Mouse (Mus musculus) lung, postnatal 14 days (tissue): ENCODE measurements at regions not wholly inside any gene's neighbourhood (a gene's known extent, or its start where the extent isn't known, plus 50 kb on each side); places are given as distances from the start of the nearest gene placed in this dataset.
A peak's percentile ranks its signal among the peaks of the same experiment; 100 is the strongest.

Experiments used
- DNase-seq: peaks from one replicate; pipeline ENCODE4 v3.0.0; 2021

DNA sequence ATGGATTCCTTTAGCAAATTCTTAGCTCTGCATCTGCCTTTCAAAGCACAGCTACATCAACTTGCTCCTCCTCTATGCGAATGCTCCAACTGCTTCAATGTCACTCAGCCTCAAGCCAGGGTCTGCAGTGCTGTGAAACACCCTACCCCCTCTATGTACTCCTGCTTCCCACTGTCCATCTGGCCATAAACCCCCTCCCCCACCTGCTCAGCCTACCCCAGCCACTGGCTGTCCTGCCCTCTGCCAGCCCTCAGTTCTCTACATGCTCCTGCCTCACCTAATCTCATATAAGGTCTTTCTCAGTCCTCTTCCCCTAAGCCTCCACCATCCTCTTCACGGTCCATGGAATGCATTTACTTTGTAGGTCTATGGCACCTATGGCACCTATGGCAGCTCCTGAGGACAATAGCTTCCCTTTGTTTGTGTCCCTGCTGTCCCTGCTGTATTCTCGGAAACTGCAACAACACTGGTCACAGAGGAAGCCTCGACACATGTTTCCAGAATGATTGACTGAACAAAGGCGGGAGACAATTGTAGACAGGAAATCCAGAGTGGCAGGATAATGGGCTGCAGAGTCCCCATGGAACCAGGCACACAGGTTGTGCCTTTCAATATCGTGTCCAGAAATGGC lies 441.2 kb downstream of the Prdm2 start:
- DNase-seq: no peak

- no peak for DNase-seq
Measured at GRCm38 (mm10) chr4:142770177-142770576, 442.6 kb downstream of the Prdm2 start.

DNA sequence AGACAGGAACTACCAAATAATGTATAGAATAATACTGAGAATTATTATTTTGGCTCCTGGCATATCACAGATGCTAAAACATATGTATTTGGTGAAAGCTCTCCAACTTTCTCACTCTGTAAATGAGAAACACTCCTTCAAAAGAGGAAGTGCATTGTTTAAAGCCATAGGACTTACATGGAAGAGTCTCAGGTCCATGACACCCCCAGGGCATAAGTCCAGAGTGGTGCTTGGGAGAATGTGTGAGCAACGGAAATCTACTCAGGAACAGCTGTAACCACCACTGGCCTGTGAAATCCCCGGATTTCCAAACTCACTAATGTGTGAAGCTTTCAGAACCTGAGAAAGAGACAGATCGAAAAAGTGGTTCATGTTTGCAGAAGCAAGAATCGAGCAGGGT lies 445.1 kb downstream of the Prdm2 start:
- DNase-seq: no peak

DNA sequence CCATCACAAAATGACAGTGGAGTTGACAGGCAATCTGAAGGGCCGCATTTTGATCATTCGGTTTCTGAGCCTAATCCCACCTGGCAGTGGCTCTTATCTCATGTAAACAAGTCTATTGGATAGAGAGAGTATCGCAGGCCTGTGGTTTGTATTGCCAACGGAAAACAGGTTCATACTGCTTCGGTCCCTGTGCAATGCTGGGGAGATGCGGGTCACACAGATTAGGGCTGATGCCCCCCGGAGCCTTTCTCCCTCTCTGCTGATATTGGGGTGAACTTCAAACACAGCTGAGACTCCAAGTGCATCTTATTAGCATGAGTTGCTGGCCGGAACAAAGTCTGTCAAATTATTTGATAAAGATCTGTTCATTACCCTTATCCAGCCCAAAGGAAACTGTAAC lies 451.2 kb downstream of the Prdm2 start:
- DNase-seq: no peak

GRCm38 (mm10) chr4:142758102-142758501 lies 454.7 kb downstream of the Prdm2 start:
- DNase-seq: no peak

DNA sequence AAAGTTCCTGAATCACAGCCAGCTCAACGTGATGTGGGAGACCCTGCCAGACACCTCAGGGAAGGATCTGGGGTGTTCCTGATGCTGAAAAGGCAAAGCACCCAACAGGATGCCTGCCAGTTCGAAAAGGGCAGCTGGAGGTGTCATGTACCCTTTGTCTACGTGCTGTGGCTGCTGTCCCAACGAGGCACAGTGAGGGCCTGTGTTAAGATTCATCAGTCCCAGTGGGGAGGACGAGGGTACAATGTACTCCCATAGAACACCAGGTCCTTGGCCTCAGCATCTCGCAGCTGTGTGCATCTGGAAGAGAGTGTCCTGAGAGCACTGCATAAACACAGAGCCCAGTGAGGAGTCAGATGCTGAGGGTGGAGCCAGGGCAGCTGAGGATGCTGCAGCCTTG lies 456.5 kb downstream of the Prdm2 start:
- DNase-seq: peak; percentile 45

DNA sequence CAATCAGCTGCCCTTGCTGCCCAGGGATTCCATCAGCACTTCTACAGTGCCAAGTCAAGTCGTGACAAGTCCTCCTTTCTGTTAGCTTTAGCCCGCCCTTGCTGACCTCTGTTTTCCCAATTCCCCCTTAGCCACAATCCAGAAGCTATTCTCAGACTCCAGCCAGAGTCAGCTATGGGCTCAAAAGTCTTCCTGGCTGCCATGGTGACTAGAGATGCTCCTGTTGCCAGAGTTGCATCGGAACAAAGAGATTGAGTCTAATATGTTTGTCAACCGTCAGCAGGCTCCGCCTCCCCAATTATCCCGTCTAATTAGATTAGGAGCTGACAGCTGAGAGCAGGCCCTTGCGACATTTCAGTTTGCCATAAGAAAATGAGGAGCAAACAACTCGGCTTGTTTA lies 462.9 kb downstream of the Prdm2 start:
- peak; percentile 4 for DNase-seq

- no peak for DNase-seq
Measured at GRCm38 (mm10) chr4:142723554-142723907, 484.3 kb upstream of the Kazn start.

DNA sequence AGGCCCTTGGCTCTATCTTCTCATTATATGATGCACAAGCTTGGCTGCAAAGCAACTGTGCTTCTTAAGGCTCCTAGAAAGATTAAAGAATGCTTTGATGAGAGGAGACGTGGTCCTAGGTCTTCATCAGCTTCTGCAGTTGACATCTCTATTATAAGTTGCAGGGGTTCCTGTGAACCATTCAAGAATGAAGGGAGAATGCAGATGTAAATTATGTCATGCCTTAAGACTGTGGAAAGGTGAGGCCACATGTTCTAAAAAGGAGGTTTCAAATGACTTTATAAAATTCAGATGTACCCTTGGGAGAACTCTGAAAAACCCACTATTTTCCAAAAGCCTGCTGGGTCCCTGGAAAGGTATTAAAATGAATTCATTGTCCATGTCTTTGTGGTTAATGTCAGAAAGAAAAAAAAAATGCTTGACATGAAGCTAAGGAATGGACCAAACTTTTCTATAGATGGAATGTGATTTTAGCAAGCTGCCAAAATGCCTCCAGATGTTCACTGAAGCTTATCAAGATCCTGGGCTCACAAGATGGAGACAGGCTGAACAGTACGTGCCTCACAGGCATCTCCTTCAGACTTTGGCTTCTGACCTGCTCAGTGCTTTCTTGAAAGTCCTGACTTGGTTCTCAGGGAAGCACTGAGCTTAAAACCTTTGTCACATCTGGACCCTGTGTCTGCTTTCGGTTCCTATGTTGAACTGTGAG lies 483.8 kb upstream of the Kazn start:
- no peak for DNase-seq

DNA sequence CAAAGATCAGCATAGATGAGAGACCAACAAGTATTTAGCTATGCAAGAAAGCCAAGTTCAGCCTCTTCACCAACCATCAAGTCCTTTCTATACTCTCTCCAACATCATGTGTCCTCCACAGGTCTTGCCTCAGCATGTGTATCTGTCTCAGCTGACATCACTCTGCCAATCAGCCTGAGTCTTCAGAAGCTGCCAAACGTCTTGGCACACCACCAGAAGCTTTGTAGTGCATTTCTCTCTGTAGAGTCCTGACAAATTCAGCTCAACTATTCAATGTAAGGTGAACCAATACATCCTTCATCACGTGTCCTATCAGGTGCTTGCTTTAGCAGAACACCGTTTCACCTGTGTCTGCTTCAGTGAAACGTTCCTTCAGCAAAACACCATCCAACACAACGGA lies 462.4 kb upstream of the Kazn start:
- no peak for DNase-seq

- no peak for DNase-seq
Measured at GRCm38 (mm10) chr4:142694926-142695325, 455.7 kb upstream of the Kazn start.

GRCm38 (mm10) chr4:142688241-142688640 lies 449.0 kb upstream of the Kazn start:
- DNase-seq: no peak

- no peak for DNase-seq
Measured at GRCm38 (mm10) chr4:142677426-142677825, 438.2 kb upstream of the Kazn start.

- peak; percentile 5 for DNase-seq
Measured at GRCm38 (mm10) chr4:142674641-142675465, 435.7 kb upstream of the Kazn start.

DNA sequence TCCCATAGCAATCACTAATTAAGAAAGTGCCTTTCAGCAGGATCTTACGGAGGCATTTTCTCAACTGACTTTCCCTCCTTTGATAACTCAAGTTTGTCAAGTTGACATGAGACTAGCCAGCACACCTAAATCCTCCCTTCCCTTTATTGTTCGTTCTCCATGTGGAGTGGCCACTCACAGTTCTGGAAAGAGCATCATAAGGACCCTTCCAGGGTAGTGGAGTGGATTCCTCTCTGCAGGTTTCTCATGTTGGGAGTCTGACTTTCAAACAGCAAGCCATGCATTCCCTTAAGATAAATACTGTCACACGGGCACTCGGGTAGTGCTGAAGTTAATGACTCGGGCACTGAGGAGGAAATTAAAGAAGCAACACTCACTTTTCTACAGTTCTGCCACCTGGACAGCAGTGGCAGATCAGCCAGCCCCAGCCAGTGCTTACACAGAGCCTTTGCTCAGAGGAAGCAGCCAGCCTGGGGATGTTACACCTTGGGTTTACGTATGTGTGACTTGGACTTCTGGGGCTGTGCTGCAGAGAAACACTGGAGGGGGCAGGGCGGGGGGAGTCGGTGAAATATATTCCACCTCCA lies 432.8 kb upstream of the Kazn start:
- peak; percentile 18 for DNase-seq

GRCm38 (mm10) chr4:142664781-142665180 lies 425.6 kb upstream of the Kazn start:
- no peak for DNase-seq

DNA sequence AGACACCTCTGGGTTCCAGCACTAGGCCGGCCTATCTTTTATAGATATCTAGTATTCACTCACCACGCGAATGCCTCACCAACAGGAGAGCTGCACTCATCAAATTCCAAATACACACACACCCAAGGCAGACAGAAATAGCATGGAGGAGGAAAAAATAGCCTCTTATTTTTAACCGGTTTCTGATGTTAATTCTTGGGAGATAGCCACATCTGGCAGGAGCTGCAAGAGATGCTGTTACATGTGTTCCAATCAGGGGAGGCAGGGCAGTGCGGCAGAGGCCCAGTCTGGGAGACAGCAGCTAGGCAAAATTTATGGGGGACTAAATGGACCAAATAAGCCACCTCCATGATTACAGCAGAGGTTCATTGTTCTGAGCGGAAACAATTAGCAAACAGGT lies 419.0 kb upstream of the Kazn start:
- no peak for DNase-seq

- no peak for DNase-seq
Measured at GRCm38 (mm10) chr4:142641069-142641468, 401.9 kb upstream of the Kazn start.

DNA sequence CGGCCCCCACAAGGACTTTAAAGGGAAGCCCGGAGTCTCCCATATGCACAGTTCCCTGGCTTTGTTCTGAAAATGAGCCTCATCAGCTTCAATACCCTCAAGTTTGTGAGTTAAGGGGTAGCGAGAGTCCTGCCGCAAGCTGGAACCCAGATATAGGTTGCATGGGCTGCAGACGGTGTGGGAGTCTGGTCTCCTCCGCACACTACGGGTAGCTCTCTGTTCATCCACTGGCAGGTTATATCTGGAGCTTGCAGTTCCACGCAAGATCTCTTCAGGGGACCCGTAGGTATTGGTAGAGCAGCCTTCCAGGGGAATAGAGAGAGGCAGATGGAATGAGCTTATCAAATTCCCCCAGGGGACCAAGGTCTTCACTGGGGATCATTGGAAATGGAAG lies 400.1 kb upstream of the Kazn start:
- no peak for DNase-seq

GRCm38 (mm10) chr4:142638733-142639339 lies 399.6 kb upstream of the Kazn start:
- no peak for DNase-seq

GRCm38 (mm10) chr4:142638057-142638456 lies 398.9 kb upstream of the Kazn start:
- no peak for DNase-seq

- no peak for DNase-seq
Measured at GRCm38 (mm10) chr4:142634398-142634797, 395.2 kb upstream of the Kazn start.

GRCm38 (mm10) chr4:142633667-142634350 lies 394.6 kb upstream of the Kazn start:
- no peak for DNase-seq
